Mouse (Mus musculus): ENCODE results near the gene Zbed5.
"Not testable (repeated sequence)": the region's sequence is repeated elsewhere in the genome, so short reads cannot be mapped to it uniquely, and the experiment has no call there.

Gene Zbed5

GRCm38 (mm10) chr5:129908242-129908965 lies 12.9 kb downstream of the Zbed5 start, which contains the start of gene Nupr1l:
Gene Nupr1l, plus strand, starts transcription at chr5:129908540.
- peak; percentile 91 for DNase-seq (ENCODE audit: low spot score)

- no peak for DNase-seq (ENCODE audit: low spot score)
These were observed 13.6 kb downstream of the Zbed5 start for GRCm38 (mm10) chr5:129909147-129909546.

- no peak for DNase-seq (ENCODE audit: low spot score)
These were observed 14.1 kb downstream of the Zbed5 start for GRCm38 (mm10) chr5:129909591-129909990.

- no peak for DNase-seq (ENCODE audit: low spot score)
These were observed 18.5 kb downstream of the Zbed5 start for GRCm38 (mm10) chr5:129914024-129914423.

GRCm38 (mm10) chr5:129915491-129915890 lies 20.0 kb downstream of the Zbed5 start:
- DNase-seq (ENCODE audit: low spot score) = not testable (repeated sequence)

GRCm38 (mm10) chr5:129918065-129918651 lies 22.6 kb downstream of the Zbed5 start:
- DNase-seq (ENCODE audit: low spot score) = no peak

- no peak for DNase-seq (ENCODE audit: low spot score)
These were observed 23.2 kb downstream of the Zbed5 start for GRCm38 (mm10) chr5:129918752-129919151.

GRCm38 (mm10) chr5:129919320-129919719 lies 23.8 kb downstream of the Zbed5 start:
- DNase-seq (ENCODE audit: low spot score) = no peak

GRCm38 (mm10) chr5:129921972-129922371 lies 26.4 kb downstream of the Zbed5 start:
- no peak for DNase-seq (ENCODE audit: low spot score)

- peak; percentile 49 for DNase-seq (ENCODE audit: low spot score)
These were observed 29.4 kb downstream of the Zbed5 start for GRCm38 (mm10) chr5:129924820-129925452.

- DNase-seq (ENCODE audit: low spot score) = peak; percentile 45
These were observed 30.4 kb downstream of the Zbed5 start for GRCm38 (mm10) chr5:129925933-129926332.

- peak; percentile 68 for DNase-seq (ENCODE audit: low spot score)
These were observed 34.7 kb downstream of the Zbed5 start for GRCm38 (mm10) chr5:129929924-129930855.

- DNase-seq (ENCODE audit: low spot score) = no peak
These were observed 41.4 kb downstream of the Zbed5 start for GRCm38 (mm10) chr5:129936941-129937340.

GRCm38 (mm10) chr5:129940281-129940680 lies 44.8 kb downstream of the Zbed5 start:
- DNase-seq (ENCODE audit: low spot score) = no peak

- no peak for DNase-seq (ENCODE audit: low spot score)
These were observed 45.4 kb downstream of the Zbed5 start for GRCm38 (mm10) chr5:129940736-129941494.

GRCm38 (mm10) chr5:129941495-129942045 lies 46.0 kb downstream of the Zbed5 start, which contains the start of gene Vkorc1l1:
Gene Vkorc1l1, plus strand, starts transcription at chr5:129941970.
- peak; percentile 99 for DNase-seq (ENCODE audit: low spot score)

GRCm38 (mm10) chr5:129942073-129942939 lies 46.8 kb downstream of the Zbed5 start:
- DNase-seq (ENCODE audit: low spot score) = peak; percentile 46

- no peak for DNase-seq (ENCODE audit: low spot score)
These were observed 47.9 kb downstream of the Zbed5 start for GRCm38 (mm10) chr5:129943402-129943801.

- DNase-seq (ENCODE audit: low spot score) = no peak
These were observed 52.1 kb downstream of the Zbed5 start for GRCm38 (mm10) chr5:129947528-129948033.

- no peak for DNase-seq (ENCODE audit: low spot score)
These were observed 56.6 kb downstream of the Zbed5 start for GRCm38 (mm10) chr5:129952143-129952542.

All from yolk sac, embryonic 10.5 days (tissue).